In genomic region chr7:143460217-143460834, GRCm38 (mm10) we compare ENCODE assay signal across 9 mouse cellular contexts. TPM values are rescaled to one million over a fixed set of nuclear protein-coding genes. Genes with fewer than 3 reads are reported as not detected.
DNase-seq lines count a peak whose midpoint lies in the region; ATAC-seq and TF ChIP-seq lines count a peak whose summit lies in the region.
"Had no signal": no experiment of that assay in that cellular context is flagged by ENCODE, and none has a peak within 500 bp of the region (broad histone marks: within the 10 kb centered on the region; RNA-seq: fewer than 3 reads in every experiment).

No protein-coding gene starts in this region.

- intact Hi-C loops in left cerebral cortex, postnatal 14 days (cut with DNase I): loop anchor here (5.0 kb wide), 2 partner anchors 88 to 163 kb away; no protein-coding TSS in a partner anchor

- TF ChIP-seq POLR2A in olfactory bulb, adult 2 months (IDR thresholded peaks at IDR 0.05; ENCODE audit: insufficient read depth, low read depth, low read length): no peak

- peak overlapping the region; percentile 36 for H3K9ac ChIP-seq in lung, postnatal 0 days (replicated peaks; ENCODE audit: low read depth)
- H3K9ac ChIP-seq in forebrain, embryonic 12.5 days: peak overlapping the region; percentile 70

- H3K4me1 ChIP-seq in lung, postnatal 0 days (ENCODE audit: insufficient read depth, low read depth, low read length): peaks cover 3% of the 10 kb centered on the region; the same call in 1 of the 2 replicates
- H3K4me1 ChIP-seq in forebrain, embryonic 12.5 days: peaks cover 29% of the 10 kb centered on the region
- peaks cover 59% of the 10 kb centered on the region for H3K4me1 ChIP-seq in limb, embryonic 10.5 days
- H3K4me1 ChIP-seq in olfactory bulb, adult 2 months (ENCODE audit: control insufficient read depth, insufficient read depth, low read length): peaks cover 15% of the 10 kb centered on the region

- WGBS in lung, postnatal 0 days: 43% methylated on average over 54 of the region's 60 CpGs
- 45% methylated on average over 59 of the region's 60 CpGs for WGBS in forebrain, embryonic 12.5 days
- 38% methylated on average over 58 of the region's 60 CpGs for WGBS in limb, embryonic 10.5 days
- 39% methylated on average over 60 of the region's 60 CpGs for WGBS in olfactory bulb, adult 2 months

- TF ChIP-seq EP300 in lung, postnatal 0 days (IDR thresholded peaks at IDR 0.05): no peak

- H3K27me3 ChIP-seq in lung, postnatal 0 days (replicated peaks; ENCODE audit: insufficient read depth, low read length): no peaks in the 10 kb centered on the region
- H3K27me3 ChIP-seq in forebrain, embryonic 12.5 days: peaks cover 87% of the 10 kb centered on the region
- H3K27me3 ChIP-seq in limb, embryonic 10.5 days (ENCODE audit: low read depth, poor library complexity, severe bottlenecking): peaks cover 57% of the 10 kb centered on the region

- 0 out of 2 replicates have a peak, but pooled peaks have one; percentile 12 for TF ChIP-seq CTCF in lung, postnatal 0 days (IDR thresholded peaks at IDR 0.05)
- no peak for TF ChIP-seq CTCF in olfactory bulb, adult 2 months (IDR thresholded peaks at IDR 0.05; ENCODE audit: insufficient read depth, low read depth, low read length)

- peak overlapping the region; percentile 54 for H3K27ac ChIP-seq in lung, postnatal 0 days (ENCODE audit: low read length)
- peak overlapping the region; percentile 70 for H3K27ac ChIP-seq in forebrain, embryonic 12.5 days
- peak overlapping the region; percentile 88 for H3K27ac ChIP-seq in limb, embryonic 10.5 days
- no peak overlapping the region for H3K27ac ChIP-seq in olfactory bulb, adult 2 months (ENCODE audit: insufficient read depth, low read depth, low read length)

- no peaks in the 10 kb centered on the region for H3K36me3 ChIP-seq in lung, postnatal 0 days (ENCODE audit: insufficient read depth, low read length)
- no peaks in the 10 kb centered on the region for H3K36me3 ChIP-seq in forebrain, embryonic 12.5 days (replicated peaks)
- peaks cover 25% of the 10 kb centered on the region for H3K36me3 ChIP-seq in limb, embryonic 10.5 days

- no peak for ATAC-seq in lung, postnatal 0 days
- ATAC-seq in forebrain, embryonic 12.5 days (ENCODE audit: low FRiP score): no peak; the same call in 1 of the 2 replicates

- H3K4me3 ChIP-seq in lung, postnatal 0 days (ENCODE audit: low read depth, low read length): peak overlapping the region; percentile 60
- H3K4me3 ChIP-seq in forebrain, embryonic 12.5 days (replicated peaks): peak overlapping the region; percentile 55
- peak overlapping the region; percentile 65 for H3K4me3 ChIP-seq in limb, embryonic 10.5 days
- peak overlapping the region; percentile 42 for H3K4me3 ChIP-seq in olfactory bulb, adult 2 months (ENCODE audit: insufficient read depth, low read depth, low read length)

- no peak for DNase-seq in lung, postnatal 0 days (ENCODE audit: low spot score)
- no peak for DNase-seq in lung, postnatal 10 days
- peak; percentile 56 for DNase-seq in limb, embryonic 10.5 days (ENCODE audit: low spot score)
- no peak for DNase-seq in urinary bladder, adult 18-20 months (ENCODE audit: low spot score in 2 of 2)
- DNase-seq in left cerebral cortex, postnatal 14 days (ENCODE audit: low spot score in 2 of 2): no peak
- no peak for DNase-seq in cerebellum, adult 11 months

- peak overlapping the region; percentile 67 for H3K4me2 ChIP-seq in lung, postnatal 0 days (replicated peaks; ENCODE audit: low read depth, low read length)
- peak overlapping the region; percentile 56 for H3K4me2 ChIP-seq in forebrain, embryonic 12.5 days

- H3K9me3 ChIP-seq in lung, postnatal 0 days (ENCODE audit: low read length): no peaks in the 10 kb centered on the region; the same call in 1 of the 2 replicates
- H3K9me3 ChIP-seq in forebrain, embryonic 12.5 days: peaks cover 26% of the 10 kb centered on the region
- peaks cover 22% of the 10 kb centered on the region for H3K9me3 ChIP-seq in limb, embryonic 10.5 days (replicated peaks)

RNA-seq across cellular contexts. Expression of gene Cdkn1c, which starts 0.5 kb away (rescaled TPM):
- polyA plus RNA-seq in lung, postnatal 0 days (2015; fragmentation: Nextera tagmentation; extraction: Ambion mirVana): 207 and 220 TPM in 2 replicates
- polyA plus RNA-seq in forebrain, embryonic 12.5 days (2016; fragmentation: Nextera tagmentation; extraction: Ambion mirVana): 326 and 351 TPM in 2 replicates
- polyA plus RNA-seq in limb, embryonic 10.5 days (2016; fragmentation: Nextera tagmentation; extraction: Ambion mirVana): 317 and 593 TPM in 2 replicates
- polyA plus RNA-seq in olfactory bulb, adult 2 months (2012; ENCODE audit: insufficient read depth, insufficient read length, low replicate concordance, missing spikeins): not detected in 2 replicates
- total RNA-seq in left cerebral cortex, postnatal 14 days (2021): 10 to 100 TPM; 14.1 to 14.2 TPM

RNA-seq across cellular contexts. Expression of gene Slc22a18, which starts 13.2 kb away (rescaled TPM):
- polyA plus RNA-seq in lung, postnatal 0 days (2015; fragmentation: Nextera tagmentation; extraction: Ambion mirVana): 4.4 and 5.2 TPM in 2 replicates
- 0.26 and 0.27 TPM in 2 replicates for polyA plus RNA-seq in forebrain, embryonic 12.5 days (2016; fragmentation: Nextera tagmentation; extraction: Ambion mirVana)
- 0.25 and 0.53 TPM in 2 replicates for polyA plus RNA-seq in limb, embryonic 10.5 days (2016; fragmentation: Nextera tagmentation; extraction: Ambion mirVana)
- polyA plus RNA-seq in olfactory bulb, adult 2 months (2012; ENCODE audit: insufficient read depth, insufficient read length, low replicate concordance, missing spikeins): not detected in 2 replicates
- under 1 TPM; 0.42 to 0.62 TPM for total RNA-seq in left cerebral cortex, postnatal 14 days (2021)
- total RNA-seq: left cerebral cortex, postnatal 4 days had no signal

RNA-seq across cellular contexts. Expression of gene Phlda2, which starts 42.6 kb away (rescaled TPM):
- 3.2 and 5.4 TPM in 2 replicates for polyA plus RNA-seq in lung, postnatal 0 days (2015; fragmentation: Nextera tagmentation; extraction: Ambion mirVana)
- 0.63 and 0.79 TPM in 2 replicates for polyA plus RNA-seq in forebrain, embryonic 12.5 days (2016; fragmentation: Nextera tagmentation; extraction: Ambion mirVana)
- 2.6 and 3.1 TPM in 2 replicates for polyA plus RNA-seq in limb, embryonic 10.5 days (2016; fragmentation: Nextera tagmentation; extraction: Ambion mirVana)
- polyA plus RNA-seq in olfactory bulb, adult 2 months (2012; ENCODE audit: insufficient read depth, insufficient read length, low replicate concordance, missing spikeins): not detected in 2 replicates
- not detected for total RNA-seq in left cerebral cortex, postnatal 14 days (2021)
- total RNA-seq: left cerebral cortex, postnatal 4 days had no signal

Comparison
In these comparisons a context has a peak if more than half of its experiments do, and no peak if none do; other contexts are left out.
1. RNA of gene Cdkn1c, which starts 0.5 kb away (polyA plus RNA-seq): 317 to 593 TPM in limb, embryonic 10.5 days, 326 to 351 TPM in forebrain, embryonic 12.5 days and 207 to 220 TPM in lung, postnatal 0 days; not detected in olfactory bulb, adult 2 months; every median in the first group is over 100 times any median in the second.
2. Peak in every context shown above with its lines, with median percentiles within 50 percentile points of each other: H3K4me3 ChIP-seq.